Mouse (Mus musculus): ENCODE results near the gene Suv39h1. TPM values are rescaled to one million over a fixed set of nuclear protein-coding genes. Genes with fewer than 3 reads are reported as not detected.

Gene Suv39h1
- polyA plus RNA-seq (2012; fragmentation: generic; extraction: Trizol), result 16.0 TPM

GRCm38 (mm10) chrX:8074430-8075014 is at the start of gene Suv39h1:
TSS of gene Suv39h1 (minus strand) at chrX:8074760.
- peak within 1 kb of the TSS; percentile 41 for H3K4me3 ChIP-seq

GRCm38 (mm10) chrX:8123821-8124470 is 49.4 kb upstream of the Suv39h1 start:
- Histone ChIP-seq H3K4me2 (ENCODE audit: low read depth) (no peak overlapping the region), H3K4me3 (no peak overlapping the region), H3ac (ENCODE audit: control insufficient read depth, insufficient read length) (no peak overlapping the region), H3K79me2 (ENCODE audit: control insufficient read depth, insufficient read depth) (no peaks in the 10 kb centered on the region), H3K27me3 (ENCODE audit: control insufficient read depth, insufficient read depth, insufficient read length) (no peaks in the 10 kb centered on the region), H3K36me3 (ENCODE audit: control insufficient read depth, insufficient read depth) (peaks cover 4% of the 10 kb centered on the region)
- TF ChIP-seq TCF12 (IDR thresholded peaks at IDR 0.05; ENCODE audit: insufficient read depth, poor library complexity, severe bottlenecking), result no peak
- TF ChIP-seq POLR2AphosphoS2 (IDR thresholded peaks at IDR 0.05; ENCODE audit: insufficient read length, low read depth), result no peak
- no peak for TF ChIP-seq MYOG (IDR thresholded peaks at IDR 0.05; ENCODE audit: control insufficient read depth in 1 of 3, insufficient read depth in 1 of 3, insufficient read length in 2 of 3, low read depth in 2 of 3)
- TF ChIP-seq USF1 (IDR thresholded peaks at IDR 0.05; ENCODE audit: low read depth), result no peak
- TF ChIP-seq TCF3 (IDR thresholded peaks at IDR 0.05; ENCODE audit: insufficient read length, low read depth), result no peak
- no peak for TF ChIP-seq REST (IDR thresholded peaks at IDR 0.05; ENCODE audit: insufficient read depth, insufficient read length)
- no peak for TF ChIP-seq POLR2A (IDR thresholded peaks at IDR 0.05; ENCODE audit: insufficient read length, low read depth)
- TF ChIP-seq CEBPB (IDR thresholded peaks at IDR 0.05; ENCODE audit: insufficient read depth, poor library complexity, severe bottlenecking), result no peak
- TF ChIP-seq SRF (IDR thresholded peaks at IDR 0.05; ENCODE audit: control insufficient read depth, insufficient read length, low read depth), result no peak

More at GRCm38 (mm10) chrX:8074430-8075014, at the start of gene Suv39h1:
- no peak within 1 kb of the TSS for H3ac ChIP-seq (ENCODE audit: control insufficient read depth, insufficient read length)
- peaks cover 22% of the 10 kb centered on the region for H3K79me2 ChIP-seq (ENCODE audit: control insufficient read depth, insufficient read depth)
- TF ChIP-seq SRF (IDR thresholded peaks at IDR 0.05; ENCODE audit: control insufficient read depth, insufficient read length, low read depth), result no peak
- TF ChIP-seq E2F4 (IDR thresholded peaks at IDR 0.05; ENCODE audit: insufficient read depth), result peak; percentile 91
- TF ChIP-seq POLR2AphosphoS2 (IDR thresholded peaks at IDR 0.05; ENCODE audit: insufficient read length, low read depth), result peak; percentile 18
- TF ChIP-seq POLR2A (IDR thresholded peaks at IDR 0.05; ENCODE audit: insufficient read length, low read depth), result peak; percentile 59
- no peaks in the 10 kb centered on the region for H3K27me3 ChIP-seq (ENCODE audit: control insufficient read depth, insufficient read depth, insufficient read length)
- H3K36me3 ChIP-seq (ENCODE audit: control insufficient read depth, insufficient read depth), result no peaks in the 10 kb centered on the region
- peak within 1 kb of the TSS; percentile 76 for H3K4me2 ChIP-seq (ENCODE audit: low read depth)

GRCm38 (mm10) chrX:8117264-8117663 is 42.7 kb upstream of the Suv39h1 start:
- Histone ChIP-seq H3K36me3 (ENCODE audit: control insufficient read depth, insufficient read depth) (no peaks in the 10 kb centered on the region), H3K4me2 (ENCODE audit: low read depth) (no peak overlapping the region), H3K4me3 (no peak overlapping the region), H3ac (ENCODE audit: control insufficient read depth, insufficient read length) (no peak overlapping the region), H3K79me2 (ENCODE audit: control insufficient read depth, insufficient read depth) (no peaks in the 10 kb centered on the region), H3K27me3 (ENCODE audit: control insufficient read depth, insufficient read depth, insufficient read length) (no peaks in the 10 kb centered on the region)
- no peak for TF ChIP-seq TCF12 (IDR thresholded peaks at IDR 0.05; ENCODE audit: insufficient read depth, poor library complexity, severe bottlenecking)
- TF ChIP-seq REST (IDR thresholded peaks at IDR 0.05; ENCODE audit: insufficient read depth, insufficient read length), result no peak
- no peak for TF ChIP-seq MYOD1 (IDR thresholded peaks at IDR 0.05; ENCODE audit: control insufficient read depth in 1 of 3, insufficient read length in 2 of 3, low read depth in 2 of 3)
- TF ChIP-seq SRF (IDR thresholded peaks at IDR 0.05; ENCODE audit: control insufficient read depth, insufficient read length, low read depth), result no peak
- TF ChIP-seq MYOG (IDR thresholded peaks at IDR 0.05; ENCODE audit: control insufficient read depth in 1 of 3, insufficient read depth in 1 of 3, insufficient read length in 2 of 3, low read depth in 2 of 3), result no peak
- no peak for TF ChIP-seq CEBPB (IDR thresholded peaks at IDR 0.05; ENCODE audit: insufficient read depth, poor library complexity, severe bottlenecking)
- TF ChIP-seq POLR2AphosphoS2 (IDR thresholded peaks at IDR 0.05; ENCODE audit: insufficient read length, low read depth), result no peak
- TF ChIP-seq TCF3 (IDR thresholded peaks at IDR 0.05; ENCODE audit: insufficient read length, low read depth), result no peak

GRCm38 (mm10) chrX:8115275-8115674 is 40.7 kb upstream of the Suv39h1 start:
- no peaks in the 10 kb centered on the region for H3K27me3 ChIP-seq (ENCODE audit: control insufficient read depth, insufficient read depth, insufficient read length)
- no peaks in the 10 kb centered on the region for H3K79me2 ChIP-seq (ENCODE audit: control insufficient read depth, insufficient read depth)
- H3ac ChIP-seq (ENCODE audit: control insufficient read depth, insufficient read length), result no peak overlapping the region
- no peak overlapping the region for H3K4me2 ChIP-seq (ENCODE audit: low read depth)
- H3K36me3 ChIP-seq (ENCODE audit: control insufficient read depth, insufficient read depth), result no peaks in the 10 kb centered on the region
- H3K4me3 ChIP-seq, result no peak overlapping the region
- TF ChIP-seq MYOG (IDR thresholded peaks at IDR 0.05; ENCODE audit: control insufficient read depth in 1 of 3, insufficient read depth in 1 of 3, insufficient read length in 2 of 3, low read depth in 2 of 3), result no peak
- TF ChIP-seq POLR2AphosphoS2 (IDR thresholded peaks at IDR 0.05; ENCODE audit: insufficient read length, low read depth), result no peak
- TF ChIP-seq MAX (IDR thresholded peaks at IDR 0.05; ENCODE audit: low read depth), result no peak
- TF ChIP-seq MYOD1 (IDR thresholded peaks at IDR 0.05; ENCODE audit: control insufficient read depth in 1 of 3, insufficient read length in 2 of 3, low read depth in 2 of 3), result no peak
- TF ChIP-seq POLR2A (IDR thresholded peaks at IDR 0.05; ENCODE audit: insufficient read length, low read depth), result no peak
- no peak for TF ChIP-seq REST (IDR thresholded peaks at IDR 0.05; ENCODE audit: insufficient read depth, insufficient read length)
- no peak for TF ChIP-seq E2F4 (IDR thresholded peaks at IDR 0.05; ENCODE audit: insufficient read depth)
- no peak for TF ChIP-seq CEBPB (IDR thresholded peaks at IDR 0.05; ENCODE audit: insufficient read depth, poor library complexity, severe bottlenecking)

GRCm38 (mm10) chrX:8105019-8105418 is 30.5 kb upstream of the Suv39h1 start:
- Histone ChIP-seq H3K4me2 (ENCODE audit: low read depth) (no peak overlapping the region), H3ac (ENCODE audit: control insufficient read depth, insufficient read length) (no peak overlapping the region), H3K4me3 (no peak overlapping the region), H3K36me3 (ENCODE audit: control insufficient read depth, insufficient read depth) (no peaks in the 10 kb centered on the region), H3K79me2 (ENCODE audit: control insufficient read depth, insufficient read depth) (no peaks in the 10 kb centered on the region), H3K27me3 (ENCODE audit: control insufficient read depth, insufficient read depth, insufficient read length) (no peaks in the 10 kb centered on the region)
- TF ChIP-seq MYOD1 (IDR thresholded peaks at IDR 0.05; ENCODE audit: control insufficient read depth in 1 of 3, insufficient read length in 2 of 3, low read depth in 2 of 3), result no peak
- no peak for TF ChIP-seq TCF3 (IDR thresholded peaks at IDR 0.05; ENCODE audit: insufficient read length, low read depth)
- no peak for TF ChIP-seq E2F4 (IDR thresholded peaks at IDR 0.05; ENCODE audit: insufficient read depth)
- TF ChIP-seq CEBPB (IDR thresholded peaks at IDR 0.05; ENCODE audit: insufficient read depth, poor library complexity, severe bottlenecking), result no peak
- TF ChIP-seq POLR2A (IDR thresholded peaks at IDR 0.05; ENCODE audit: insufficient read length, low read depth), result no peak
- TF ChIP-seq REST (IDR thresholded peaks at IDR 0.05; ENCODE audit: insufficient read depth, insufficient read length), result no peak
- no peak for TF ChIP-seq TCF12 (IDR thresholded peaks at IDR 0.05; ENCODE audit: insufficient read depth, poor library complexity, severe bottlenecking)
- no peak for TF ChIP-seq POLR2AphosphoS2 (IDR thresholded peaks at IDR 0.05; ENCODE audit: insufficient read length, low read depth)
- TF ChIP-seq USF1 (IDR thresholded peaks at IDR 0.05; ENCODE audit: low read depth), result no peak
- TF ChIP-seq MAX (IDR thresholded peaks at IDR 0.05; ENCODE audit: low read depth), result no peak
- no peak for TF ChIP-seq SRF (IDR thresholded peaks at IDR 0.05; ENCODE audit: control insufficient read depth, insufficient read length, low read depth)
- no peak for TF ChIP-seq MYOG (IDR thresholded peaks at IDR 0.05; ENCODE audit: control insufficient read depth in 1 of 3, insufficient read depth in 1 of 3, insufficient read length in 2 of 3, low read depth in 2 of 3)
